Mouse (Mus musculus): Measurements from ENCODE around the gene Vcan.

DNA sequence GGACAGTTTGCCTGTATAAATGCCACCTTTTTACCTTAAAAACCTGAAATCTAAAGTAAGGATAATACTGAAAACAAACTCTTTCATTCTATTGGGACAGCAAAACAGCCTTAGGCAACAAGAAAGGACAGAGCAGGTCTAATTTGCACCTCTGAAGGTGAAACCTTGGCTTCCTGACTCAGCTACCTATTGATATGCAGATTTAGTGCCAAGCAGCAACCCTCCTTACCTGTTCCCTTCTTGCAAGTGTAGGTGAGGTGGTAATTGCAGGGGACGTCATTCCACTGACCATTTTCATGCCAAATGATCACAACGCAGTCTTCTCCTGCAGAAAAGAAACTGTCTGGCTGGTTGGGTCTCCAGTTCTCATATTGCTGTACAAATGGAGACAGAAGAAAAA is 80.6 kb downstream of the Vcan start:
- TF ChIP-seq CTCF (IDR thresholded peaks at IDR 0.05; ENCODE audit: extremely low read depth, insufficient read depth, insufficient read length, insufficient replicate concordance) (no peak), POLR2A (IDR thresholded peaks at IDR 0.05; ENCODE audit: low read depth, low read length) (no peak)
